Mouse (Mus musculus): ENCODE measurements around the gene Ldah. TPM values are rescaled to one million over a fixed set of nuclear protein-coding genes. Genes with fewer than 3 reads are reported as not detected.

Gene Ldah
- total RNA-seq, 2 experiments from 2014 or later, result 49.2 to 51.2 TPM

- DNase-seq, result no peak
- intact Hi-C loops (cut with DNase I), result no loop called here
These were observed 67.5 kb downstream of the Ldah start for GRCm38 (mm10) chr12:8275424-8275823.

GRCm38 (mm10) chr12:8281225-8282017 lies 73.5 kb downstream of the Ldah start:
- DNase-seq, result no peak
- intact Hi-C loops (cut with DNase I), result no loop called here

GRCm38 (mm10) chr12:8287970-8288369 lies 80.1 kb downstream of the Ldah start:
- intact Hi-C loops (cut with DNase I), result no loop called here
- no peak for DNase-seq

- no peak for DNase-seq
- intact Hi-C loops (cut with DNase I), result no loop called here
These were observed 81.2 kb downstream of the Ldah start for GRCm38 (mm10) chr12:8289099-8289498.

- intact Hi-C loops (cut with DNase I), result no loop called here
- no peak for DNase-seq
These were observed 81.6 kb downstream of the Ldah start for GRCm38 (mm10) chr12:8289499-8289898.

GRCm38 (mm10) chr12:8291157-8291853 lies 83.4 kb downstream of the Ldah start:
- DNase-seq, result peak; percentile 79
- intact Hi-C loops (cut with DNase I), result no loop called here

- no peak for DNase-seq
- intact Hi-C loops (cut with DNase I), result no loop called here
These were observed 87.5 kb downstream of the Ldah start for GRCm38 (mm10) chr12:8295307-8295913.

- intact Hi-C loops (cut with DNase I), result no loop called here
- no peak for DNase-seq
These were observed 88.2 kb downstream of the Ldah start for GRCm38 (mm10) chr12:8296154-8296553.

GRCm38 (mm10) chr12:8297586-8298214 lies 89.8 kb downstream of the Ldah start:
- intact Hi-C loops (cut with DNase I), result no loop called here
- no peak for DNase-seq

- intact Hi-C loops (cut with DNase I), result no loop called here
- no peak for DNase-seq
These were observed 90.6 kb downstream of the Ldah start for GRCm38 (mm10) chr12:8298361-8299142.

GRCm38 (mm10) chr12:8299143-8300110 lies 91.5 kb downstream of the Ldah start:
- intact Hi-C loops (cut with DNase I), result loop anchor here (10.0 kb wide), 2 partner anchors 305 to 425 kb away; no protein-coding TSS in a partner anchor
- no peak for DNase-seq

- DNase-seq, result no peak
- intact Hi-C loops (cut with DNase I), result loop anchor here (10.0 kb wide), 2 partner anchors 305 to 425 kb away; no protein-coding TSS in a partner anchor
These were observed 92.2 kb downstream of the Ldah start for GRCm38 (mm10) chr12:8300111-8300480.

- DNase-seq, result no peak
- intact Hi-C loops (cut with DNase I), result loop anchor here (10.0 kb wide), 2 partner anchors 306 to 426 kb away; no protein-coding TSS in a partner anchor
These were observed 92.6 kb downstream of the Ldah start for GRCm38 (mm10) chr12:8300521-8300920.

GRCm38 (mm10) chr12:8301011-8301814 lies 93.3 kb downstream of the Ldah start:
- intact Hi-C loops (cut with DNase I), result loop anchor here (10.0 kb wide), 2 partner anchors 306 to 426 kb away; no protein-coding TSS in a partner anchor
- no peak for DNase-seq

- intact Hi-C loops (cut with DNase I), result loop anchor here (10.0 kb wide), 2 partner anchors 307 to 427 kb away; no protein-coding TSS in a partner anchor
These were observed 94.0 kb downstream of the Ldah start, which contains the start of gene Gdf7 for GRCm38 (mm10) chr12:8301841-8302431. Gene Gdf7, minus strand, starts transcription at chr12:8301954.

GRCm38 (mm10) chr12:8305258-8305657 lies 97.4 kb downstream of the Ldah start:
- DNase-seq, result no peak

More at GRCm38 (mm10) chr12:8301841-8302431, 94.0 kb downstream of the Ldah start, which contains the start of gene Gdf7:
- no peak for DNase-seq

GRCm38 (mm10) chr12:8306432-8306831 lies 98.5 kb downstream of the Ldah start:
- peak; percentile 70 for DNase-seq
- intact Hi-C loops (cut with DNase I), result loop anchor here (5.0 to 10.0 kb wide), 3 partner anchors 249 to 432 kb away; no protein-coding TSS in a partner anchor

More at GRCm38 (mm10) chr12:8305258-8305657, 97.4 kb downstream of the Ldah start:
- intact Hi-C loops (cut with DNase I), result loop anchor here (5.0 to 10.0 kb wide), 3 partner anchors 248 to 430 kb away; no protein-coding TSS in a partner anchor
